Mouse (Mus musculus): ENCODE measurements at regions not wholly inside any gene's neighbourhood (a gene's known extent, or its start where the extent isn't known, plus 50 kb on each side); places are given as distances from the start of the nearest gene placed in this dataset.

- CTCF ChIA-PET = interaction anchor here (0.5 kb wide), 1 partner anchor 27 kb away, joined by 6 read pairs; no protein-coding TSS in a partner anchor
These were observed 1491.2 kb upstream of the Cited2 start for GRCm38 (mm10) chr10:16231821-16232220.

GRCm38 (mm10) chr10:16233612-16234106 lies 1489.4 kb upstream of the Cited2 start:
- CTCF ChIA-PET = no interaction called here

- CTCF ChIA-PET = no interaction called here
These were observed 1466.7 kb upstream of the Cited2 start for GRCm38 (mm10) chr10:16256329-16256728.

- CTCF ChIA-PET = no interaction called here
These were observed 1450.2 kb upstream of the Cited2 start for GRCm38 (mm10) chr10:16272786-16273185.

- CTCF ChIA-PET = no interaction called here
These were observed 1406.0 kb upstream of the Cited2 start for GRCm38 (mm10) chr10:16317026-16317425.

- CTCF ChIA-PET = no interaction called here
These were observed 1385.5 kb upstream of the Cited2 start for GRCm38 (mm10) chr10:16337546-16337945.

GRCm38 (mm10) chr10:16341496-16341895 lies 1381.5 kb upstream of the Cited2 start:
- CTCF ChIA-PET = no interaction called here

GRCm38 (mm10) chr10:16364001-16364400 lies 1359.0 kb upstream of the Cited2 start:
- CTCF ChIA-PET = no interaction called here
